Mouse (Mus musculus): ENCODE measurements around the gene Tbx10. TPM values are rescaled to one million over a fixed set of nuclear protein-coding genes. Genes with fewer than 3 reads are reported as not detected.
"Not testable (repeated sequence)": the region's sequence is repeated elsewhere in the genome, so short reads cannot be mapped to it uniquely, and the experiment has no call there.

The Tbx10 gene
- polyA plus RNA-seq, 1 experiment from 2014 or later, result 0.21 TPM

DNA sequence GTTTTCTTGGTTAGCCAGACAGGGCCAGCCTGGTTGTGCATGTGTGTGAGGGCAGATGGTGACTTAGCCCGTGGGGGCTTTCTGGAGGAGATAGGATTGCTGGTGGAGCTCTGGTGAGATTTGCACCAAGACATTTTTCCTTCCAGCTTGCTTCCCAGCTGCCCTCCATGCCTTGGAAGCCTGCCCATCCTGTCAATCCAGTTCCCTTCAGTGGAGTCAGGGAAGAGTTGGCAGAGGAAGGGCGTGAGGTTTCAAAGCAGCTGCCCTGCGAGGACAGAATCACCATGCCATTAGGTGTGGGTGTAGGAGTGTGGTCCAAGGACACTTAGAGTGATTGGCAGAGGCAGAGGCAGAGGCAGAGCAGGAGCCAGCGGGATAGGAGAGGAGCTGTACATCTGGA lies 34.1 kb upstream of the Tbx10 start, which contains the start of gene Aldh3b3:
Aldh3b3 (plus strand) TSS at position 176 of the 400 bp plus-strand sequence.
- H3K27me3 ChIP-seq (replicated peaks; ENCODE audit: low read depth, poor library complexity, severe bottlenecking), result no peaks in the 10 kb centered on the region
- WGBS, result 80% methylated on average over 4 of the region's 4 CpGs
- no peaks in the 10 kb centered on the region for H3K9me3 ChIP-seq
- H3K36me3 ChIP-seq (replicated peaks), result no peaks in the 10 kb centered on the region
- 0 out of 2 replicates have a peak, but pooled peaks cover 3% of the 10 kb centered on the region for H3K4me1 ChIP-seq
- H3K27ac ChIP-seq (replicated peaks), result no peak within 1 kb of the TSS
- no peak for DNase-seq (ENCODE audit: low spot score)
- H3K4me3 ChIP-seq, result no peak within 1 kb of the TSS

DNA sequence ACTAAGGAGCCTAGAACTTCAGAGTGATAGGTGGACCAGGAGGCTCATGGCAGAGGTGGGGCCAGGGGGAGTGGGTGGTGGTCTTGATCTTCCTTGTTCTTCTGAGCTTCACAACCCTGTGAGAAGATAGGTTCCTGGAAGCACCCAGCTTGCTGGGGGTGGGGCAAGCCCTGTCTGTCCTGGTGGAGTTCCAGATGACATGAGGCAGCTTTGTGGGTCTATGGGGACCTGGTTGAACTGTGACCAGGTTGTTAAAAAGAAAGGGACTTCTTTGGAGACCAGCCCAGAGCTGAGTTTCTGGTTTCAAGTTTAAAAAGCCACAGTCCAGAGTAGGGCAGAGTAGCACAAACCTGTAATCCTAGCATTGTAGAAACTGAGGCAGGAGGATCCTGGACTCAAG lies 33.5 kb upstream of the Tbx10 start:
- DNase-seq (ENCODE audit: low spot score), result no peak

DNA sequence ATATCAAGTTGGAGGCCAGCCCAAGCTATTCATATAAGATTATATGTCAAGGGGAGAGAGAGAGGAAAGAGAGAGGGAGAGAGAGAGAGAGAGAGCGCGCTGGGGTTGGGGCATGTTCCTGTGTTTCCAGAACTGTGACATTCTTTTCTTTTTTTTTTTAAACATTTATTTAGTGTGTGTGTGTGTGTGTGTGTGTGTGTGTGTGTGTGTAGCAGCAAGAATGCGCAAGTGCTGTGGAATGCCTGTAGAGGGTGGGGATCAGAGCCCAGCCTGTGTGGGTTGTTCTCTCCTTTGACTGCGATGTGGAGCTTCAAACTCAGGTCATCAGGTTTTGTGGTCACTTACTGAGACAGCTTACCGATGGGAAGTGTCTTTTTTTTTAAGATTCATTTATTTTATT lies 32.3 kb upstream of the Tbx10 start:
- H3K27ac ChIP-seq (replicated peaks), result no peak overlapping the region
- no peak for DNase-seq (ENCODE audit: low spot score)
- H3K27me3 ChIP-seq (replicated peaks; ENCODE audit: low read depth, poor library complexity, severe bottlenecking), result no peaks in the 10 kb centered on the region
- no peak overlapping the region for H3K4me3 ChIP-seq
- 0 out of 2 replicates have a peak, but pooled peaks cover 3% of the 10 kb centered on the region for H3K4me1 ChIP-seq
- 85% methylated on average over 5 of the region's 5 CpGs for WGBS
- no peaks in the 10 kb centered on the region for H3K36me3 ChIP-seq (replicated peaks)
- no peaks in the 10 kb centered on the region for H3K9me3 ChIP-seq

More for the DNA sequence above, 33.5 kb upstream of the Tbx10 start:
- H3K27ac ChIP-seq (replicated peaks), result no peak overlapping the region
- no peak overlapping the region for H3K4me3 ChIP-seq
- H3K36me3 ChIP-seq (replicated peaks), result no peaks in the 10 kb centered on the region
- H3K9me3 ChIP-seq, result no peaks in the 10 kb centered on the region
- 0 out of 2 replicates have a peak, but pooled peaks cover 3% of the 10 kb centered on the region for H3K4me1 ChIP-seq
- no peaks in the 10 kb centered on the region for H3K27me3 ChIP-seq (replicated peaks; ENCODE audit: low read depth, poor library complexity, severe bottlenecking)

DNA sequence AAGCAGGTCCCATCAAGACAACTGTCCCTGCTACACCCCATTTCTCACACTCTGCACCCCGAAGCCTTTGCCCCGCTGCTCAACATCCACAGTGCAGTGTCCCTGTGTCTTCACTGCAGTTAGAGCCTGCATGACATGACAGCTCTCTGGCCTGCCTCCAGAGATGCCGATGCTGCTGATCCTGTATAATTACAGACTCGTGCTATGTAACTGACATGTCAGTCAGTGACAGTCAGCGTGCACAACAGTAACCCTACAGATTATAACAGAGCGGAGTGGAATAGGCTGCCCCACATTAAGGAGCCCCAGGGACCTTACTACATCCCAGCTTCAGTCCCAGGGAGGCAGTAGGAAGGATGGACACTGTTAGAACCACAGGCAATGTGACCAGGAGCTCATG lies 30.7 kb upstream of the Tbx10 start:
- not testable (repeated sequence) for DNase-seq (ENCODE audit: low spot score); H3K9me3 ChIP-seq; H3K36me3 ChIP-seq (replicated peaks); H3K27me3 ChIP-seq (replicated peaks; ENCODE audit: low read depth, poor library complexity, severe bottlenecking); H3K4me3 ChIP-seq; H3K27ac ChIP-seq (replicated peaks); H3K4me1 ChIP-seq
- WGBS, result 87% methylated on average over 6 of the region's 6 CpGs

DNA sequence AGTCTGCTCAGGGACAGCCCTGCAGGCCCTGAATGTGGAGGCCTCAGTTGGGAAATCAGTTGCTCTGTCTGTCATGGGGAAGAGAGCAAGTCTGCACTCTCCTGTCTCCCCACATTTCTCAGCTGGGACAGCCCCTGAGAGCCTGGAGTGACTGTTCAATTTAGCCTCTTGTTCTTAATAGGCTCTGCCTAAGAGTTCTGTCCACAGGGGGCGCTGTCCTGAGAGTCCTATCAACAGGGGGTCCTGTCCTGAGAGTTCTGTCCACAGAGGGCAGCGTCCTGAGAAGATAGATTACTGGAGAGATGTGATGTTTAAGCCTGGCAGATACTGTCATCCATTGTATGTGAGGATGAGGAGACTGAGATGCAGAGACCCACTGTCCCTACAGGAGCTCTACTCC lies 30.1 kb upstream of the Tbx10 start:
- H3K27me3 ChIP-seq (replicated peaks; ENCODE audit: low read depth, poor library complexity, severe bottlenecking), result no peaks in the 10 kb centered on the region
- H3K27ac ChIP-seq (replicated peaks), result no peak overlapping the region
- DNase-seq (ENCODE audit: low spot score), result no peak
- no peaks in the 10 kb centered on the region for H3K36me3 ChIP-seq (replicated peaks)
- H3K9me3 ChIP-seq, result no peaks in the 10 kb centered on the region
- no peak overlapping the region for H3K4me3 ChIP-seq
- no peaks in the 10 kb centered on the region for H3K4me1 ChIP-seq
- 16% methylated on average over 2 of the region's 2 CpGs for WGBS

DNA sequence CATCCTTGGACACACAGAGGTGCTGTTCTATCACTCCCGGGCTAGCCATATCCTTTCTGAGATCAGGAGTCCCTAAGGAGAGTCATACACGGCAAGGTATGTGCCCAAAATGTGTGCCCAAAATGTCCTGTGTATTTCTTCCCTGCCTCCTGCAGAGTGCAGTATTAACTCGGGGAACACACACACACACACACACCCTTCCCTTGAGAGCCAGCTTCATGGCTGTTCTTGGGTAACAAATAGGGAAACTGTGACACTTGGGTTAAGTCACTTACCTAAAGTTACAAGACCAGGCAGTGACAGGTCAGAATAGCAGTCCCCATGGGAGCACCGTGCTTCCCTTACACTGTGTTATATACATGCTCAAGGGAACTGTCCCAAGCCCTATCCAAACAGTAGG lies 28.5 kb upstream of the Tbx10 start:
- Histone ChIP-seq H3K36me3 (replicated peaks) (no peaks in the 10 kb centered on the region), H3K27ac (replicated peaks) (no peak overlapping the region), H3K4me1 (peaks cover 5% of the 10 kb centered on the region), H3K4me3 (no peak overlapping the region), H3K27me3 (replicated peaks; ENCODE audit: low read depth, poor library complexity, severe bottlenecking) (no peaks in the 10 kb centered on the region), H3K9me3 (no peaks in the 10 kb centered on the region)
- WGBS, result 74% methylated on average over 4 of the region's 4 CpGs
- no peak for DNase-seq (ENCODE audit: low spot score)

DNA sequence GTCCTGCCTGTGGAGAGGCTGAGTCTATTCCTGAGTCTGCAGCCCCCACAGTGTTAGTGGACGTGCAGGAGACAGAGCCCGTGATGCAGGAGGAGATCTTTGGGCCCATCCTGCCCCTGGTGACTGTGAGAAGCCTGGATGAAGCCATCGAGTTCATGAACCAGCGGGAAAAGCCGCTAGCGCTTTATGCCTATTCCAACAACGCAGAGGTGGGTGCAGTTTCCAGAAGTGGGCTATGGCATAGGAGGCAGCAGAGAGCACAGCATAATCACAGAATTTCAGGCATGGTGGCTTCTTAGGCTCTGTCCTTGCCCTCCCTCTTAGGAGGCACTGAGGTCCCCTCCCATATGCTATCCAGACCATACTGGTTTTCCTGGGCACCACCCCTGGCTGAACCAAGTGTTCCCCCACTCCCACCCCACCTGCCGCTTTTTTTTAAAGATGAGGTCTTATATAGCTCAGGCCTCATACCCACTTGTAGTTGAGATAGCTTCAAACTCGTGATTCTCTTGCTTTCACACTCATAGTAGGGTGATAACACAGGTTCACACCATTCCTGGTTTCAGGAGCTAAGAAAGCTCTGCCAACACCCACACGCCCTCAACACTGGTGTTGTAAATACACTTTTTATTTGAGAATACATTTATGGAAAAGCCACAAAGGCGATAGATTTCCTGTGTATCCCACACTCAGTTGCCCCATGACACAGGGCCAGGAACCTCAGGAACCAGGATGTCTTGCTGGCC lies 26.0 kb upstream of the Tbx10 start:
- DNase-seq (ENCODE audit: low spot score), result no peak
- Histone ChIP-seq H3K36me3 (replicated peaks) (no peaks in the 10 kb centered on the region), H3K27me3 (replicated peaks; ENCODE audit: low read depth, poor library complexity, severe bottlenecking) (no peaks in the 10 kb centered on the region), H3K4me1 (peaks cover 23% of the 10 kb centered on the region), H3K4me3 (no peak overlapping the region), H3K27ac (replicated peaks) (no peak overlapping the region), H3K9me3 (no peaks in the 10 kb centered on the region)
- WGBS, result 71% methylated on average over 11 of the region's 11 CpGs

DNA sequence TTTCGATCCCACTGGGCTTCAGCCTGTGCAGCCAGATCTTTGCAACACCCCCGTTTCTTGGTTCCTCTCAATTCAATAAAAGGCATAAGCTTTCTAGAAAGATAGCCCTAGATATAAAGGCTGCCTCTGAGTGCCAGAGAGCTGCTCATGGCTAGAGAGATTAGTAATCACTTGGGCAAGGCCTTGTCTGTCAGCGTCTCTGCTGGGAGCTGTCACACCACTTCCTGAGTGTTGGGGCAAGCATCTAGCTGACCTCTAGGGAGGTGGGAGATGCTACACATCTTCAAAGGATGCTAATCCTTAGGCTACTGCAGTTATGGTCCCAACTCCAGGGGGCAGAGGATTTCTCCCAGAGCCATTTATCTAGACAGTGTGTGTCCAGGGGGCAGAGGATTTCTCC lies 25.3 kb upstream of the Tbx10 start:
- H3K4me1 ChIP-seq, result peaks cover 28% of the 10 kb centered on the region
- 64% methylated on average over 3 of the region's 3 CpGs for WGBS
- H3K36me3 ChIP-seq (replicated peaks), result no peaks in the 10 kb centered on the region
- no peak for DNase-seq (ENCODE audit: low spot score)
- no peaks in the 10 kb centered on the region for H3K9me3 ChIP-seq
- no peaks in the 10 kb centered on the region for H3K27me3 ChIP-seq (replicated peaks; ENCODE audit: low read depth, poor library complexity, severe bottlenecking)
- H3K27ac ChIP-seq (replicated peaks), result no peak overlapping the region
- H3K4me3 ChIP-seq, result no peak overlapping the region

DNA sequence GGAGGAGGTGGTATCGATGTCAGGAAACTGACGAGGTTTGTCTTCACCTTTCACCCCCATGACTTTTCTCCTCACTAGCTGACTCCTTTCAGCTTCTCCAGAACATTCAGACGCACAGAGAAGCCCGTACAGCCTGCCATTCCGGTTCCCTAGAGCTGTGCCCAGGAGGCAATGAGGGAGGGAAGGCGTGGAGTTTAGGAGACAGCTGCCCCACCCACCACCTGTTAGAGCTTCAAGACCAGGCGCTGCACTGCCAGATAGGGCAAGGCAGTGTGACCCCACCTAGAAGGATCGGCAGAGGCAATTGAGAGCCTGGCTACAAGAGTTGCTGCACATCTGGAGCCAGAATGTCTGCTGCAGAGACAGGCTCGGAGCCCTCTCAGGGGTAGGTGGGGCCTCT lies 20.3 kb upstream of the Tbx10 start, which contains the start of gene Aldh3b2:
Aldh3b2 (plus strand) TSS at position 100 of the 400 bp plus-strand sequence.
- no peak within 1 kb of the TSS; the same call in none of the 2 replicates for H3K27ac ChIP-seq (replicated peaks)
- DNase-seq (ENCODE audit: low spot score), result peak; percentile 53
- WGBS, result 29% methylated on average over 9 of the region's 9 CpGs

DNA sequence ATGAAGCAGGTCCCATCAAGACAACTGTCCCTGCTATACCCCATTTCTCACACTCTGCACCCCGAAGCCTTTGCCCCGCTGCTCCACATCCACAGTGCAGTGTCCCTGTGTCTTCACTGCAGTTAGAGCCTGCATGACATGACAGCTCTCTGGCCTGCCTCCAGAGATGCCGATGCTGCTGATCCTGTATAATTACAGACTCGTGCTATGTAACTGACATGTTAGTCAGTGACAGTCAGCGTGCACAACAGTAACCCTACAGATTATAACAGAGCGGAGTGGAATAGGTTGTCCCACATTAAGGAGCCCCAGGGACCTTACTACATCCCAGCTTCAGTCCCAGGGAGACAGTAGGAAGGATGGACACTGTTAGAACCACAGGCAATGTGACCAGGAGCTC lies 17.9 kb upstream of the Tbx10 start:
- 88% methylated on average over 6 of the region's 6 CpGs for WGBS
- DNase-seq (ENCODE audit: low spot score), result not testable (repeated sequence)

More for the DNA sequence above, 20.3 kb upstream of the Tbx10 start, which contains the start of gene Aldh3b2:
- Histone ChIP-seq H3K9me3 (no peaks in the 10 kb centered on the region), H3K4me1 (peaks cover 34% of the 10 kb centered on the region), H3K27me3 (replicated peaks; ENCODE audit: low read depth, poor library complexity, severe bottlenecking) (no peaks in the 10 kb centered on the region), H3K4me3 (no peak within 1 kb of the TSS), H3K36me3 (replicated peaks) (no peaks in the 10 kb centered on the region)

DNA sequence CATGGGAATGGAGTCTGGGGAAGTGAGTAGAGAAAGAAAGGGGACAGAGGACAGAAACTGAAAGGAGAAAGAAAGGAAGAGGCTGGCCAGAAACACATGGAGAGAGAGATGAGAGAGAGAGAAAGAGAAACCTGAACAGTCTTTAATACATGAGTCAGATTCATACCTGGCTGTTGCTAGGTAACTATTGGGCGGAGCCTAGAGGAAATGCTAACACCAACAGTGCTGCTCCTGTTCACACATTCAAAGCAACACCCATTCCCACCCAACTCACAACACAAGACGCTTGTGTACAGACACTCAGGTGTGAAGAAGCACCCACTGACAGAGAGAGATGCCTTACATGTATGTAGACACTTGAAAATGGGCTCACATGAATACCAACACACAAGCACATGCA lies 16.7 kb upstream of the Tbx10 start:
- WGBS, result 92% methylated on average over 2 of the region's 2 CpGs

More for the DNA sequence above, 17.9 kb upstream of the Tbx10 start:
- H3K36me3 ChIP-seq (replicated peaks); H3K27me3 ChIP-seq (replicated peaks; ENCODE audit: low read depth, poor library complexity, severe bottlenecking); H3K9me3 ChIP-seq; H3K27ac ChIP-seq (replicated peaks); H3K4me3 ChIP-seq: not testable (repeated sequence)
- peaks cover 31% of the 10 kb centered on the region for H3K4me1 ChIP-seq

DNA sequence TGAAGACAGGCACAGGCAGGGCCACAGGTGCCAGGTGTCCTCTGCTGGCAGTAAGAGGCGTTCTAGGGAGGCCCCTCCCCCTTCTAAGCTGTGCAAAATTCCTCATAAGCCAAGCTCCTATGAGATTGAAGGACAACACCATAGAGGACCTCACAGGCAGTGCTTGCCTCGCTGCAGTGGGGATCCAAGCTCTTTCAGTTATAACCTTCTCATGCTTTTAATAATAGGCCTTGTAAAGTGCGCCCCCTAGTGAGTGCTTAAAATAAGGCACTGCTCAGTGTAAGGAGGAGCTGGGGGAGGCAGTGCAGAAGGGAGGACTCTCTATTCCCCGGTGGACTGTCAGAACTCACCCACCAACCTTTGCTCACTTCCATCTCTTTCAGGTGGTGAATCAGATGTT lies 12.2 kb upstream of the Tbx10 start:
- peak; percentile 75 for DNase-seq (ENCODE audit: low spot score)
- H3K9me3 ChIP-seq, result no peaks in the 10 kb centered on the region
- no peaks in the 10 kb centered on the region for H3K36me3 ChIP-seq (replicated peaks)
- no peaks in the 10 kb centered on the region; the same call in 1 of the 2 replicates for H3K27me3 ChIP-seq (replicated peaks; ENCODE audit: low read depth, poor library complexity, severe bottlenecking)
- peak overlapping the region; percentile 12; the same call in 1 of the 2 replicates for H3K27ac ChIP-seq (replicated peaks)
- no peak overlapping the region for H3K4me3 ChIP-seq
- H3K4me1 ChIP-seq, result peaks cover 45% of the 10 kb centered on the region
- 19% methylated on average over 4 of the region's 4 CpGs for WGBS

More for the DNA sequence above, 16.7 kb upstream of the Tbx10 start:
- no peak for DNase-seq (ENCODE audit: low spot score)
- H3K27ac ChIP-seq (replicated peaks), result no peak overlapping the region
- no peaks in the 10 kb centered on the region for H3K36me3 ChIP-seq (replicated peaks)
- peaks cover 26% of the 10 kb centered on the region for H3K4me1 ChIP-seq
- no peak overlapping the region for H3K4me3 ChIP-seq
- no peaks in the 10 kb centered on the region for H3K9me3 ChIP-seq
- no peaks in the 10 kb centered on the region; the same call in 1 of the 2 replicates for H3K27me3 ChIP-seq (replicated peaks; ENCODE audit: low read depth, poor library complexity, severe bottlenecking)

DNA sequence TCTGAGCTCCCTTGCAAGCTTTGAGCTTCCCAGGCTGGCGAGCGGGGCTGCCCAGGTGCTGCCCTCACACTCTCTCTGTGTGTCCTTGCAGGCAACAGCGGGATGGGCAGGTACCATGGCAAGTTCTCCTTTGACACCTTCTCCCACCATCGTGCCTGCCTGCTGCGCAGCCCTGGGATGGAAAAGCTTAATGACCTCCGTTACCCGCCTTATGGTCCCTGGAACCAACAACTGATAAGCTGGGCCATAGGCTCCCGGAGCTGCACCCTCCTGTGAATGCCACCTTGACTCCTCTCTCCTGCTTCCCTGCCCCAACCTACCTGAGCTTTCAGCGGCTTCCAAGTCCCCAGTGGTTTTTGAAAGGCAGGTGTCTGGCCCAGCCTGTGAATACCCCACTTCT lies 11.6 kb upstream of the Tbx10 start:
- Histone ChIP-seq H3K36me3 (replicated peaks) (no peaks in the 10 kb centered on the region), H3K4me1 (peaks cover 51% of the 10 kb centered on the region), H3K9me3 (no peaks in the 10 kb centered on the region), H3K27ac (replicated peaks) (no peak overlapping the region), H3K27me3 (replicated peaks; ENCODE audit: low read depth, poor library complexity, severe bottlenecking) (no peaks in the 10 kb centered on the region; the same call in 1 of the 2 replicates), H3K4me3 (no peak overlapping the region)
- WGBS, result 81% methylated on average over 9 of the region's 9 CpGs
- DNase-seq (ENCODE audit: low spot score), result no peak

Measured in embryonic facial prominence, embryonic 10.5 days (tissue).